12 mouse cellular contexts compared by ENCODE assay signal in the genomic region with DNA sequence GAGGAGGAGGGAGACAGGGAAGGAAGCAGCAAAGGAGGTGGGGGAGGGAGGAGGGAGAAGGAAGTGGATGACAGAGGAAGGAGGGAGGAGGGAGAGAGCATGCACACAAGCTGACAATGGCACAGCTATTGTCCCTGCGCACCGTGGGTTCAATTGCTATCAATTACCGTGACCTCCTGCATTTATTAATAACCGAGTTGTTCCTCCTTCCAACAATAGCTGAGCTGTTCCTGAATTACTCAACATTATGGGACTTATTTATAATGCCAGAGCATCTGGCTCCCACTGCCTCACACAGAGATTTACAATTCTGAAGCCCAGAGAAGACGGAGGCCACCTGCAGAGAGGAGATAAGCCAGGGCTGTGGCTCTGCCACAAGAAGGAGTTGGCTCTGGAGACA. TPM values are rescaled to one million over a fixed set of nuclear protein-coding genes. Genes with fewer than 3 reads are reported as not detected.
DNase-seq lines count a peak whose midpoint lies in the region; ATAC-seq lines count a peak whose summit lies in the region.
"Had no signal": no experiment of that assay in that cellular context is flagged by ENCODE, and none has a peak within 500 bp of the region (broad histone marks: within the 10 kb centered on the region; RNA-seq: fewer than 3 reads in every experiment).

No protein-coding gene starts in this region.

- no peaks in the 10 kb centered on the region for H3K9me3 ChIP-seq in hindbrain, embryonic 10.5 days
- H3K9me3 ChIP-seq in midbrain, embryonic 11.5 days (ENCODE audit: control insufficient read depth, low read length), result no peaks in the 10 kb centered on the region
- no peaks in the 10 kb centered on the region for H3K9me3 ChIP-seq in liver, embryonic 11.5 days (ENCODE audit: control insufficient read depth, low read length)

- peak; percentile 41; the same call in 1 of the 2 replicates for ATAC-seq in midbrain, embryonic 11.5 days (ENCODE audit: low FRiP score)
- no peak for ATAC-seq in liver, embryonic 11.5 days (replicated peaks; ENCODE audit: low FRiP score)
- ATAC-seq: Patski had no signal

- peaks cover 72% of the 10 kb centered on the region for H3K4me1 ChIP-seq in hindbrain, embryonic 10.5 days (replicated peaks)
- peaks cover 39% of the 10 kb centered on the region for H3K4me1 ChIP-seq in midbrain, embryonic 11.5 days (ENCODE audit: control insufficient read depth, insufficient read depth, low read length)
- no peaks in the 10 kb centered on the region for H3K4me1 ChIP-seq in liver, embryonic 11.5 days (replicated peaks; ENCODE audit: control insufficient read depth, insufficient read depth, low read length)

- DNase-seq in layer of hippocampus, adult 9-11 months, result peak; percentile 42
- no peak for DNase-seq in layer of hippocampus, postnatal 10 days (ENCODE audit: low spot score in 2 of 2)
- peak; percentile 65 for DNase-seq in embryo, embryonic 10.5 days (ENCODE audit: low spot score)
- peak; percentile 60 for DNase-seq in hindbrain, embryonic 10.5 days (ENCODE audit: low spot score)
- peak; percentile 87 for DNase-seq in midbrain, embryonic 11.5 days (ENCODE audit: low spot score, missing footprints)
- no peak for DNase-seq in frontal cortex, postnatal 14 days (ENCODE audit: low spot score in 2 of 2)
- DNase-seq in liver, embryonic 11.5 days (ENCODE audit: low spot score), result no peak
- no peak for DNase-seq in urinary bladder, adult 2 months (ENCODE audit: low spot score)
- DNase-seq: adrenal gland, postnatal 14 days; cerebellum, postnatal 25 days had no signal

- WGBS in hindbrain, embryonic 10.5 days, result 20% methylated on average over 5 of the region's 5 CpGs
- 7% methylated on average over 5 of the region's 5 CpGs for WGBS in midbrain, embryonic 11.5 days
- WGBS in liver, embryonic 11.5 days, result 37% methylated on average over 5 of the region's 5 CpGs

- no peak overlapping the region for H3K4me3 ChIP-seq in hindbrain, embryonic 10.5 days
- no peak overlapping the region for H3K4me3 ChIP-seq in midbrain, embryonic 11.5 days (ENCODE audit: low read depth, low read length)
- H3K4me3 ChIP-seq in liver, embryonic 11.5 days (ENCODE audit: low read depth, low read length), result no peak overlapping the region

- no peaks in the 10 kb centered on the region for H3K36me3 ChIP-seq in hindbrain, embryonic 10.5 days
- no peaks in the 10 kb centered on the region for H3K36me3 ChIP-seq in midbrain, embryonic 11.5 days (ENCODE audit: control insufficient read depth, insufficient read depth, low read length)
- no peaks in the 10 kb centered on the region for H3K36me3 ChIP-seq in liver, embryonic 11.5 days (ENCODE audit: control insufficient read depth, insufficient read depth, low read length)

- H3K9ac ChIP-seq in midbrain, embryonic 11.5 days (ENCODE audit: low read length), result no peak overlapping the region
- H3K9ac ChIP-seq in liver, embryonic 11.5 days (ENCODE audit: low read depth, low read length), result no peak overlapping the region

- peaks cover 97% of the 10 kb centered on the region for H3K27me3 ChIP-seq in hindbrain, embryonic 10.5 days (ENCODE audit: insufficient read depth, poor library complexity, severe bottlenecking)
- H3K27me3 ChIP-seq in midbrain, embryonic 11.5 days (ENCODE audit: control insufficient read depth, insufficient read depth, low read length), result peaks cover 4% of the 10 kb centered on the region; the same call in 1 of the 2 replicates
- no peaks in the 10 kb centered on the region for H3K27me3 ChIP-seq in liver, embryonic 11.5 days (replicated peaks; ENCODE audit: control insufficient read depth, insufficient read depth, low read length)

- H3K4me2 ChIP-seq in midbrain, embryonic 11.5 days, result no peak overlapping the region
- H3K4me2 ChIP-seq in liver, embryonic 11.5 days, result no peak overlapping the region

- peak overlapping the region; percentile 68 for H3K27ac ChIP-seq in hindbrain, embryonic 10.5 days
- H3K27ac ChIP-seq in midbrain, embryonic 11.5 days (ENCODE audit: low read depth, low read length), result no peak overlapping the region
- H3K27ac ChIP-seq in liver, embryonic 11.5 days (ENCODE audit: low read depth, low read length), result no peak overlapping the region

RNA-seq across cellular contexts. Expression of gene Myo18b, which starts 44.8 kb away (rescaled TPM):
- 1 to 10 TPM; 3.6 to 3.7 TPM for total RNA-seq in layer of hippocampus, postnatal 10 days (2021)
- polyA plus RNA-seq in hindbrain, embryonic 10.5 days (2016; fragmentation: Nextera tagmentation; extraction: Ambion mirVana), result 0.30 and 0.65 TPM in 2 replicates
- polyA plus RNA-seq in midbrain, embryonic 11.5 days (2014; fragmentation: Nextera tagmentation; extraction: Ambion mirVana), result 0.41 and 0.48 TPM in 2 replicates
- 0.30 and 0.60 TPM in 2 replicates for polyA plus RNA-seq in liver, embryonic 11.5 days (2014; fragmentation: Nextera tagmentation; extraction: Ambion mirVana)
- 2.9 and 3.3 TPM in 2 replicates for polyA plus RNA-seq in urinary bladder, adult 2 months (2012; rRNA removed)
- polyA plus RNA-seq: C2C12, Patski had no signal

Comparison
In these comparisons a context has a peak if more than half of its experiments do, and no peak if none do; other contexts are left out.
1. DNase-seq: peak in layer of hippocampus, adult 9-11 months (single experiment), embryo, embryonic 10.5 days (single experiment), hindbrain, embryonic 10.5 days (single experiment) and midbrain, embryonic 11.5 days (single experiment); none in layer of hippocampus, postnatal 10 days (0 of 2), frontal cortex, postnatal 14 days (0 of 2), liver, embryonic 11.5 days (single experiment) and urinary bladder, adult 2 months (single experiment).